Mouse (Mus musculus) embryonic facial prominence, embryonic 14.5 days (tissue): Measurements from ENCODE around the gene Ppp3cb. TPM values are rescaled to one million over a fixed set of nuclear protein-coding genes. Genes with fewer than 3 reads are reported as not detected.
A peak's percentile ranks its signal among the peaks of the same experiment; 100 is the strongest.

Experiments
- ATAC-seq: fragments of 200-750 bp; cut with Nextera tagmentation; 2 replicates; pipeline ENCODE4 v1.8.0; 2017; ENCODE audit warnings: low read depth, moderate number of reproducible peaks, moderate TSS enrichment
- DNase-seq: peaks from one replicate; pipeline ENCODE4 v3.0.0-alpha.2; 2015; ENCODE audit warnings: low spot score
- H3K27ac ChIP-seq: fragments of 300-500 bp; sonication (generic); replicated peaks from 2 replicates; pipeline ENCODE4 v1.5.1; 2014; ENCODE audit warnings: low read depth, mild to moderate bottlenecking, low read length, moderate library complexity
- H3K27me3 ChIP-seq: fragments of 300-500 bp; sonication (generic); replicated peaks from 2 replicates; pipeline ENCODE4 v1.6.1; 2014; ENCODE audit warnings: low read length; ENCODE audit not compliant: control insufficient read depth, insufficient read depth
- H3K36me3 ChIP-seq: fragments of 300-500 bp; sonication (generic); 2 replicates; pipeline ENCODE4 v1.6.1; 2014; ENCODE audit warnings: low read length, mixed read lengths; ENCODE audit not compliant: control insufficient read depth, insufficient read depth
- H3K4me1 ChIP-seq: fragments of 300-500 bp; sonication (generic); 2 replicates; pipeline ENCODE4 v1.6.1; 2014; ENCODE audit warnings: antibody characterized with exemption, low read length; ENCODE audit not compliant: control insufficient read depth, insufficient read depth
- H3K4me2 ChIP-seq: fragments of 300-500 bp; sonication (generic); 2 replicates; pipeline ENCODE4 v1.6.1; 2014; ENCODE audit warnings: low read depth, mild to moderate bottlenecking, low read length, moderate library complexity, mixed read lengths
- H3K4me3 ChIP-seq: fragments of 300-500 bp; sonication (generic); 2 replicates; pipeline ENCODE4 v1.5.1; 2014; ENCODE audit warnings: low read depth, mild to moderate bottlenecking, low read length
- H3K9ac ChIP-seq: fragments of 300-500 bp; sonication (generic); 2 replicates; pipeline ENCODE4 v1.6.1; 2014; ENCODE audit warnings: low read depth, mild to moderate bottlenecking, low read length, moderate library complexity, mixed read lengths
- H3K9me3 ChIP-seq: fragments of 300-500 bp; sonication (generic); 2 replicates; pipeline ENCODE4 v1.6.1; 2016; ENCODE audit warnings: low read length; ENCODE audit not compliant: control insufficient read depth
- WGBS: fragments of 180-500 bp; shearing (Covaris S2); extraction: QIAGEN DNeasy Blood & Tissue Kit; methylation state at CpG from one replicate; pipeline ENCODE4 v1.1.7; 2014; 5-methylcytosine and 5-hydroxymethylcytosine counted together
- polyA plus RNA-seq: library from polyadenylated mRNA; unstranded; fragments of >200 nt; fragmentation: Nextera tagmentation; extraction: Ambion mirVana; gene quantifications from 2 replicates; pipeline ENCODE4 v1.2.1, GENCODE M21; 2014

Ppp3cb gene
- polyA plus RNA-seq, 1 experiment from 2014 or later = 68.5 TPM

GRCm38 (mm10) chr14:20499982-20500381, 46.4 kb downstream of the Ppp3cb start:
- 58% methylated on average over 3 of the region's 3 CpGs for WGBS
- H3K4me3 ChIP-seq = no peak overlapping the region
- ATAC-seq (no peak), DNase-seq (peak; percentile 15)
- no peak overlapping the region for H3K9ac ChIP-seq
- no peak overlapping the region for H3K27ac ChIP-seq
- H3K4me2 ChIP-seq = no peak overlapping the region
- peaks cover 49% of the 10 kb centered on the region for H3K36me3 ChIP-seq
- no peaks in the 10 kb centered on the region for H3K4me1 ChIP-seq
- no peaks in the 10 kb centered on the region for H3K9me3 ChIP-seq
- H3K27me3 ChIP-seq = no peaks in the 10 kb centered on the region

- H3K36me3 ChIP-seq = peaks cover 57% of the 10 kb centered on the region
- ATAC-seq = no peak
These were observed 49.8 kb downstream of the Ppp3cb start, which contains the start of gene Mss51 for GRCm38 (mm10) chr14:20496603-20497002. Gene Mss51 (minus strand): TSS chr14:20496901.

GRCm38 (mm10) chr14:20486031-20486430, 60.3 kb downstream of the Ppp3cb start:
- H3K9me3 ChIP-seq = no peaks in the 10 kb centered on the region
- no peak overlapping the region for H3K4me3 ChIP-seq
- H3K9ac ChIP-seq = no peak overlapping the region
- ATAC-seq = no peak
- H3K27ac ChIP-seq = no peak overlapping the region
- H3K36me3 ChIP-seq = peaks cover 33% of the 10 kb centered on the region
- WGBS = 95% methylated on average over 5 of the region's 5 CpGs
- no peaks in the 10 kb centered on the region for H3K4me1 ChIP-seq
- H3K27me3 ChIP-seq = no peaks in the 10 kb centered on the region
- H3K4me2 ChIP-seq = no peak overlapping the region
- no peak for DNase-seq

More at GRCm38 (mm10) chr14:20496603-20497002, 49.8 kb downstream of the Ppp3cb start, which contains the start of gene Mss51:
- Histone ChIP-seq H3K9ac (no peak within 1 kb of the TSS), H3K9me3 (no peaks in the 10 kb centered on the region), H3K27me3 (no peaks in the 10 kb centered on the region), H3K4me1 (no peaks in the 10 kb centered on the region), H3K4me2 (no peak within 1 kb of the TSS), H3K4me3 (no peak within 1 kb of the TSS), H3K27ac (no peak within 1 kb of the TSS)
- WGBS = 57% methylated on average over 2 of the region's 2 CpGs
- no peak for DNase-seq

GRCm38 (mm10) chr14:20482051-20482751, 64.2 kb downstream of the Ppp3cb start:
- no peaks in the 10 kb centered on the region for H3K27me3 ChIP-seq
- WGBS = 85% methylated on average over 7 of the region's 7 CpGs

GRCm38 (mm10) chr14:20481211-20481610, 65.2 kb downstream of the Ppp3cb start:
- DNase-seq (no peak), ATAC-seq (no peak)
- Histone ChIP-seq H3K4me1 (peaks cover 10% of the 10 kb centered on the region), H3K9me3 (no peaks in the 10 kb centered on the region), H3K4me2 (no peak overlapping the region), H3K27ac (no peak overlapping the region), H3K36me3 (peaks cover 17% of the 10 kb centered on the region), H3K4me3 (no peak overlapping the region), H3K27me3 (no peaks in the 10 kb centered on the region), H3K9ac (no peak overlapping the region)
- 32% methylated on average over 5 of the region's 5 CpGs for WGBS

More at GRCm38 (mm10) chr14:20482051-20482751, 64.2 kb downstream of the Ppp3cb start:
- Histone ChIP-seq H3K27ac (no peak overlapping the region), H3K9me3 (no peaks in the 10 kb centered on the region), H3K4me1 (peaks cover 10% of the 10 kb centered on the region), H3K9ac (no peak overlapping the region), H3K4me2 (no peak overlapping the region), H3K36me3 (peaks cover 23% of the 10 kb centered on the region), H3K4me3 (no peak overlapping the region)
- ATAC-seq (no peak), DNase-seq (no peak)

- ATAC-seq (no peak; the same call in 1 of the 2 replicates), DNase-seq (no peak)
- WGBS = 38% methylated on average over 1 of the region's 1 CpGs
- H3K36me3 ChIP-seq = peaks cover 14% of the 10 kb centered on the region
- H3K27ac ChIP-seq = no peak overlapping the region
- H3K4me3 ChIP-seq = peak overlapping the region; percentile 71
- peak overlapping the region; percentile 78; the same call in 1 of the 2 replicates for H3K9ac ChIP-seq
- peak overlapping the region; percentile 78 for H3K4me2 ChIP-seq
- no peaks in the 10 kb centered on the region for H3K27me3 ChIP-seq
- peaks cover 10% of the 10 kb centered on the region for H3K4me1 ChIP-seq
- H3K9me3 ChIP-seq = no peaks in the 10 kb centered on the region
These were observed 66.2 kb downstream of the Ppp3cb start for GRCm38 (mm10) chr14:20480195-20480579.

GRCm38 (mm10) chr14:20479291-20480194, 66.8 kb downstream of the Ppp3cb start, which contains the start of gene Anxa7:
Gene Anxa7 (minus strand): TSS chr14:20480133.
- no peaks in the 10 kb centered on the region for H3K27me3 ChIP-seq
- H3K9me3 ChIP-seq = no peaks in the 10 kb centered on the region
- H3K4me2 ChIP-seq = peak within 1 kb of the TSS; percentile 78
- H3K9ac ChIP-seq = peak within 1 kb of the TSS; percentile 78
- H3K4me1 ChIP-seq = peaks cover 10% of the 10 kb centered on the region
- H3K27ac ChIP-seq = peak within 1 kb of the TSS; percentile 78
- peak; percentile 94 for ATAC-seq
- H3K36me3 ChIP-seq = peaks cover 9% of the 10 kb centered on the region
- H3K4me3 ChIP-seq = peak within 1 kb of the TSS; percentile 71
- under 1% methylated on average over 46 of the region's 48 CpGs for WGBS
- peak; percentile 93 for DNase-seq

- no peaks in the 10 kb centered on the region for H3K27me3 ChIP-seq
- 0 out of 2 replicates have a peak, but pooled peaks cover 2% of the 10 kb centered on the region for H3K36me3 ChIP-seq
- peak overlapping the region; percentile 71 for H3K4me3 ChIP-seq
- ATAC-seq = no peak
- H3K27ac ChIP-seq = peak overlapping the region; percentile 78; the same call in 1 of the 2 replicates
- H3K9ac ChIP-seq = peak overlapping the region; percentile 78
- WGBS = 14% methylated on average over 7 of the region's 7 CpGs
- peak overlapping the region; percentile 78 for H3K4me2 ChIP-seq
- peaks cover 10% of the 10 kb centered on the region for H3K4me1 ChIP-seq
- DNase-seq = peak; percentile 63
- H3K9me3 ChIP-seq = no peaks in the 10 kb centered on the region
These were observed 67.6 kb downstream of the Ppp3cb start for GRCm38 (mm10) chr14:20478801-20479200.
